Mouse (Mus musculus) brain, embryonic 14.5 days (tissue): ENCODE data around the gene Cd59a. TPM values are rescaled to one million over a fixed set of nuclear protein-coding genes. Genes with fewer than 3 reads are reported as not detected.
"Not testable (repeated sequence)": the region's sequence is repeated elsewhere in the genome, so short reads cannot be mapped to it uniquely, and the experiment has no call there.

ENCODE experiments used
- DNase-seq: peaks from one replicate; pipeline ENCODE4 v3.0.0-alpha.2; 2011; ENCODE audit warnings: low read depth
- CTCF ChIP-seq: fragments of 200-500 bp; IDR thresholded peaks from 2 replicates; pipeline ENCODE4 v1.5.1; 2012; ENCODE audit warnings: inconsistent platforms, mild to moderate bottlenecking, moderate library complexity, borderline replicate concordance; ENCODE audit not compliant: insufficient read depth, insufficient read length; ENCODE audit errors: extremely low read depth
- POLR2A ChIP-seq: fragments of 200-500 bp; IDR thresholded peaks from 2 replicates; pipeline ENCODE4 v1.6.1; 2012; ENCODE audit warnings: mild to moderate bottlenecking, inconsistent platforms, borderline replicate concordance; ENCODE audit not compliant: poor library complexity, insufficient read depth, insufficient read length, severe bottlenecking; ENCODE audit errors: extremely low read depth
- polyA plus RNA-seq: library from polyadenylated mRNA; depleted of rRNA; stranded (reverse); fragments of >200 nt; gene quantifications from 2 replicates; pipeline ENCODE4 v1.2.3, GENCODE M21; 2012

Gene Cd59a
- polyA plus RNA-seq, 1 experiment = 10.4 TPM

GRCm38 (mm10) chr2:104114898-104115297, 19.3 kb downstream of the Cd59a start:
- DNase-seq = no peak
- TF ChIP-seq CTCF (no peak), POLR2A (no peak)

- DNase-seq = not testable (repeated sequence)
These were observed 21.6 kb downstream of the Cd59a start for GRCm38 (mm10) chr2:104117173-104117572.

GRCm38 (mm10) chr2:104119097-104119496, 23.5 kb downstream of the Cd59a start:
- DNase-seq = no peak
- no peak for TF ChIP-seq POLR2A
- no peak for TF ChIP-seq CTCF

- no peak for DNase-seq
- TF ChIP-seq CTCF = 0 out of 2 replicates have a peak, but pooled peaks have one; percentile 7
- no peak for TF ChIP-seq POLR2A
These were observed 24.7 kb downstream of the Cd59a start for GRCm38 (mm10) chr2:104120312-104120711.

- DNase-seq = no peak
- TF ChIP-seq CTCF = no peak
- TF ChIP-seq POLR2A = no peak
These were observed 26.3 kb downstream of the Cd59a start for GRCm38 (mm10) chr2:104121681-104122504.

- TF ChIP-seq CTCF (no peak), POLR2A (no peak)
- peak; percentile 94 for DNase-seq
These were observed 27.1 kb downstream of the Cd59a start, which contains the start of gene A930018P22Rik for GRCm38 (mm10) chr2:104122505-104123378. Gene A930018P22Rik, plus strand, starts transcription at chr2:104122769.

GRCm38 (mm10) chr2:104123540-104123939, 27.9 kb downstream of the Cd59a start:
- no peak for DNase-seq
- TF ChIP-seq CTCF (no peak), POLR2A (no peak)

GRCm38 (mm10) chr2:104124071-104124470, 28.5 kb downstream of the Cd59a start:
- DNase-seq = no peak
- no peak for TF ChIP-seq CTCF
- no peak for TF ChIP-seq POLR2A

- TF ChIP-seq CTCF (no peak), POLR2A (no peak)
- DNase-seq = no peak
These were observed 33.4 kb downstream of the Cd59a start for GRCm38 (mm10) chr2:104128803-104129531.

GRCm38 (mm10) chr2:104130165-104130564, 34.6 kb downstream of the Cd59a start:
- no peak for DNase-seq
- TF ChIP-seq CTCF = no peak
- no peak for TF ChIP-seq POLR2A

- TF ChIP-seq POLR2A (no peak), CTCF (peak; percentile 60)
- DNase-seq = no peak
These were observed 35.4 kb downstream of the Cd59a start for GRCm38 (mm10) chr2:104130969-104131368.

GRCm38 (mm10) chr2:104132266-104132859, 36.8 kb downstream of the Cd59a start:
- TF ChIP-seq POLR2A = no peak
- no peak for TF ChIP-seq CTCF
- DNase-seq = no peak

- TF ChIP-seq POLR2A = no peak
- no peak for TF ChIP-seq CTCF
- no peak for DNase-seq
These were observed 37.6 kb downstream of the Cd59a start for GRCm38 (mm10) chr2:104133042-104133810.
